In the genomic region with DNA sequence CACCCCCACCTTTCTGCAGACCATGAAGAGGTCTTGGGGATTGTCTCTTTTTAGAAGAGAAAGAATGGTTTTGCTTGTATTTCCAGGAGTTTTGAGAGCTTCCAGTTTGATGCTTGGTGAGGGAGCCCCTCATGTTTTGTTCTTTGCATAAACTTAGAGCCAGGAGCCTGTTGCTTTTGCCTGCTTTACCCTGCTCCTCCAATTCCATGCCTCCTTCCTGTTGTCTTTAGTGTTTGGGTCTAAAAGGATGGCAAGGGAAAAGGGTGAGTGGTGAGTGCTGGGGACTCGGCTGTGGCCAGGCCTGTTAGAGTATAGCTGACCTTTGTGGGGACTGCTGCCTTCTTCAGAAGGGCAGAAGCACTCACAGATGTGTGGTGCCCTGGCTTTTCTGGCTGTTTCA, we compare ENCODE assay signal across 8 mouse cellular contexts. TPM values are rescaled to one million over a fixed set of nuclear protein-coding genes. Genes with fewer than 3 reads are reported as not detected.
DNase-seq lines count a peak whose midpoint lies in the region; ATAC-seq and TF ChIP-seq lines count a peak whose summit lies in the region.

No protein-coding gene starts in this region.

- peak overlapping the region; percentile 94 for H3K4me3 ChIP-seq in heart, embryonic 11.5 days (ENCODE audit: low read depth, low read length)
- H3K4me3 ChIP-seq in ES-E14 (ENCODE audit: insufficient read depth in 1 of 2, low read depth in 1 of 2, low read length in 2 of 2, poor library complexity in 1 of 2, severe bottlenecking in 1 of 2) = peak overlapping the region; percentile 72 to 87
- peak overlapping the region; percentile 90 for H3K4me3 ChIP-seq in midbrain, embryonic 10.5 days

- peak overlapping the region; percentile 97 for H3K27ac ChIP-seq in heart, embryonic 11.5 days (ENCODE audit: low read depth, low read length)
- H3K27ac ChIP-seq in ES-E14 (ENCODE audit: insufficient read depth, low read depth, low read length, poor library complexity, severe bottlenecking) = peak overlapping the region; percentile 19; the same call in 1 of the 2 replicates
- H3K27ac ChIP-seq in midbrain, embryonic 10.5 days (replicated peaks) = peak overlapping the region; percentile 99

- in situ Hi-C loops in ES-E14 (cut with MboI; ENCODE audit: low sequenced_read_pairs in 2 of 2, unreplicated experiment in 2 of 2) = no loop called here

- DNase-seq in heart, adult 18-20 months = no peak
- no peak for DNase-seq in ES-E14 (ENCODE audit: low read depth, low spot score)
- peak; percentile 39 to 41 for DNase-seq in heart, postnatal 10 days
- DNase-seq in midbrain, embryonic 10.5 days (ENCODE audit: low spot score) = peak; percentile 26
- DNase-seq in urinary bladder, postnatal 4 days (ENCODE audit: low spot score in 2 of 2) = no peak
- no peak for DNase-seq in urinary bladder, postnatal 10 days (ENCODE audit: low spot score)
- no peak for DNase-seq in right cerebral cortex, adult 18-20 months

- no peak for ATAC-seq in heart, embryonic 11.5 days (replicated peaks; ENCODE audit: insufficient number of reproducible peaks, low FRiP score, low TSS enrichment)

- H3K36me3 ChIP-seq in heart, embryonic 11.5 days (ENCODE audit: control insufficient read depth, insufficient read depth, low read length) = no peaks in the 10 kb centered on the region
- no peaks in the 10 kb centered on the region for H3K36me3 ChIP-seq in ES-E14 (ENCODE audit: control insufficient read depth, insufficient read depth, low read length, poor library complexity, severe bottlenecking)
- peaks cover 3% of the 10 kb centered on the region; the same call in 1 of the 2 replicates for H3K36me3 ChIP-seq in midbrain, embryonic 10.5 days

- intact Hi-C loops in heart, postnatal 10 days (cut with DNase I) = loop anchor here (2.0 to 10.0 kb wide), 3 partner anchors 18 to 1604 kb away; no protein-coding TSS in a partner anchor

- H3K27me3 ChIP-seq in heart, embryonic 11.5 days (ENCODE audit: control insufficient read depth, insufficient read depth, low read length) = no peaks in the 10 kb centered on the region
- H3K27me3 ChIP-seq in midbrain, embryonic 10.5 days (ENCODE audit: low read depth, poor library complexity, severe bottlenecking) = 0 out of 2 replicates have a peak, but pooled peaks cover 3% of the 10 kb centered on the region

- no peaks in the 10 kb centered on the region for H3K9me3 ChIP-seq in heart, embryonic 11.5 days (replicated peaks; ENCODE audit: control insufficient read depth, low read length)
- no peaks in the 10 kb centered on the region for H3K9me3 ChIP-seq in ES-E14 (ENCODE audit: control insufficient read depth, insufficient read depth, low read depth, low read length)
- H3K9me3 ChIP-seq in midbrain, embryonic 10.5 days (replicated peaks) = no peaks in the 10 kb centered on the region

- H3K4me1 ChIP-seq in heart, embryonic 11.5 days (ENCODE audit: control insufficient read depth, insufficient read depth, low read length) = peaks cover 42% of the 10 kb centered on the region
- H3K4me1 ChIP-seq in ES-E14 (ENCODE audit: control insufficient read depth in 2 of 2, insufficient read depth in 2 of 2, low read length in 2 of 2, poor library complexity in 1 of 2) = peaks cover 4 to 23% of the 10 kb centered on the region in 2 experiments
- H3K4me1 ChIP-seq in midbrain, embryonic 10.5 days = peaks cover 50% of the 10 kb centered on the region

- H3K9ac ChIP-seq in heart, embryonic 11.5 days (ENCODE audit: low read depth, low read length) = peak overlapping the region; percentile 100
- peak overlapping the region; percentile 74 for H3K9ac ChIP-seq in ES-E14 (ENCODE audit: insufficient read depth, low read depth, low read length, poor library complexity, severe bottlenecking)

- peak overlapping the region; percentile 94 for H3K4me2 ChIP-seq in heart, embryonic 11.5 days

- WGBS in heart, embryonic 11.5 days (ENCODE audit: insufficient replicate concordance) = 0% methylated on average over 1 of the region's 1 CpGs
- WGBS in midbrain, embryonic 10.5 days = 0% methylated on average over 1 of the region's 1 CpGs

TF ChIP-seq in ES-E14, 5 proteins besides CTCF, POLR2A, EP300 and RAD21:
- TF ChIP-seq ZC3H11A (IDR thresholded peaks at IDR 0.05; ENCODE audit: borderline replicate concordance, low read depth, low read length) (no peak), ZNF384 (IDR thresholded peaks at IDR 0.05; ENCODE audit: low read depth, low read length) (no peak), CHD2 (IDR thresholded peaks at IDR 0.05; ENCODE audit: low read depth, low read length) (no peak), HCFC1 (IDR thresholded peaks at IDR 0.05; ENCODE audit: borderline replicate concordance, insufficient read depth, low read length) (no peak), MAFK (IDR thresholded peaks at IDR 0.05; ENCODE audit: insufficient read depth, low read depth, low read length) (no peak)

RNA-seq across cellular contexts. Expression of a gene that starts 49.9 kb away (rescaled TPM):
- polyA plus RNA-seq in heart, embryonic 11.5 days (2014; fragmentation: Nextera tagmentation; extraction: Ambion mirVana) = not detected in 2 replicates
- under 1 TPM in 1 of 2 experiments, not detected in 1; 0.10 TPM for total RNA-seq in heart, adult 18-20 months (2021)
- 0.05 TPM in 1 of 2 replicates, not detected in the other for total RNA-seq in ES-E14 (2012; rRNA removed)
- not detected for total RNA-seq in heart, postnatal 10 days (2021)
- polyA plus RNA-seq in midbrain, embryonic 10.5 days (2016; fragmentation: Nextera tagmentation; extraction: Ambion mirVana) = 0.05 and 0.17 TPM in 2 replicates

Comparison
In these comparisons a context has a peak if more than half of its experiments do, and no peak if none do; other contexts are left out.
1. DNase-seq: peak in heart, postnatal 10 days (2 of 2) and midbrain, embryonic 10.5 days (single experiment); none in heart, adult 18-20 months (0 of 2), ES-E14 (single experiment), urinary bladder, postnatal 4 days (0 of 2), urinary bladder, postnatal 10 days (single experiment) and right cerebral cortex, adult 18-20 months (single experiment).
2. H3K27ac ChIP-seq: peak in every context shown above with its lines; median percentile 99 in midbrain, embryonic 10.5 days; 97 in heart, embryonic 11.5 days; 19 in ES-E14.
3. Peak in every context shown above with its lines, with median percentiles within 50 percentile points of each other: H3K4me3 ChIP-seq.